Mouse (Mus musculus) midbrain, postnatal 0 days (tissue): Measurements from ENCODE around the gene Cdk12. TPM values are rescaled to one million over a fixed set of nuclear protein-coding genes. Genes with fewer than 3 reads are reported as not detected.

ENCODE experiments used
- ATAC-seq: fragments of 200-750 bp; cut with Nextera tagmentation; 2 replicates; pipeline ENCODE4 v1.8.0; 2017; ENCODE audit warnings: moderate number of reproducible peaks, mild to moderate bottlenecking, moderate TSS enrichment, moderate library complexity; ENCODE audit not compliant: low FRiP score
- DNase-seq: peaks from one replicate; pipeline ENCODE4 v3.0.0-alpha.2; 2015; ENCODE audit warnings: low spot score
- H3K27ac ChIP-seq: fragments of 300-500 bp; sonication (generic); 2 replicates; pipeline ENCODE4 v1.5.1; 2014; ENCODE audit warnings: low read depth, mild to moderate bottlenecking, low read length, mixed read lengths
- H3K27me3 ChIP-seq: fragments of 300-500 bp; sonication (generic); 2 replicates; pipeline ENCODE4 v1.6.1; 2014; ENCODE audit warnings: low read length, control low read depth, mixed read lengths; ENCODE audit not compliant: insufficient read depth
- H3K36me3 ChIP-seq: fragments of 300-500 bp; sonication (generic); 2 replicates; pipeline ENCODE4 v1.6.1; 2014; ENCODE audit warnings: low read length, control low read depth, mixed read lengths; ENCODE audit not compliant: insufficient read depth
- H3K4me1 ChIP-seq: fragments of 300-500 bp; sonication (generic); 2 replicates; pipeline ENCODE4 v1.6.1; 2014; ENCODE audit warnings: mild to moderate bottlenecking, control low read depth, antibody characterized with exemption, low read length, mixed read lengths; ENCODE audit not compliant: insufficient read depth
- H3K4me2 ChIP-seq: fragments of 300-500 bp; sonication (generic); 2 replicates; pipeline ENCODE4 v1.6.1; 2014; ENCODE audit warnings: low read depth, mild to moderate bottlenecking, low read length, mixed read lengths; ENCODE audit not compliant: poor library complexity, severe bottlenecking
- H3K4me3 ChIP-seq: fragments of 300-500 bp; sonication (generic); 2 replicates; pipeline ENCODE4 v1.5.1; 2014; ENCODE audit warnings: low read depth, mild to moderate bottlenecking, low read length, moderate library complexity
- H3K9ac ChIP-seq: fragments of 300-500 bp; sonication (generic); replicated peaks from 2 replicates; pipeline ENCODE4 v1.6.1; 2014; ENCODE audit warnings: mild to moderate bottlenecking, low read length, moderate library complexity, mixed read lengths; ENCODE audit not compliant: poor library complexity, severe bottlenecking
- H3K9me3 ChIP-seq: fragments of 300-500 bp; sonication (generic); 2 replicates; pipeline ENCODE4 v1.6.1; 2016; ENCODE audit warnings: low read length, control low read depth
- CTCF ChIP-seq: IDR thresholded peaks from 2 replicates; pipeline ENCODE4 v1.5.1; 2016; ENCODE audit warnings: antibody characterized with exemption, mild to moderate bottlenecking
- WGBS: fragments of 180-500 bp; shearing (Covaris S2); extraction: QIAGEN DNeasy Blood & Tissue Kit; methylation state at CpG from one replicate; pipeline ENCODE4 v1.1.7; 2014; 5-methylcytosine and 5-hydroxymethylcytosine counted together
- microRNA-seq: library from miRNA; unstranded; fragments of <30 nt; microRNA quantifications from one replicate; pipeline ENCODE4, GENCODE M21; 2016; ENCODE audit warnings: borderline number of aligned reads
- polyA plus RNA-seq: library from polyadenylated mRNA; unstranded; fragments of >200 nt; fragmentation: Nextera tagmentation; extraction: Ambion mirVana; gene quantifications from 2 replicates; pipeline ENCODE4 v1.2.1, GENCODE M21; 2015
- total RNA-seq: library from RNA; depleted of rRNA; stranded (reverse); fragments of >200 nt; gene quantifications from 2 replicates; pipeline ENCODE4 v1.2.3, GENCODE M21; 2014; rRNA removed

Cdk12 gene
- total and polyA plus RNA-seq, 2 experiments from 2014 or later, result 5.7 to 25.8 TPM

GRCm38 (mm10) chr11:98326741-98327135, 123.9 kb downstream of the Cdk12 start:
- Histone ChIP-seq H3K4me3 (peak overlapping the region; percentile 12; the same call in 1 of the 2 replicates), H3K9ac (no peak overlapping the region), H3K27ac (no peak overlapping the region), H3K4me1 (no peaks in the 10 kb centered on the region; the same call in 1 of the 2 replicates), H3K36me3 (no peaks in the 10 kb centered on the region), H3K4me2 (0 out of 2 replicates have a peak overlapping the region, but pooled peaks have one; percentile 0), H3K9me3 (no peaks in the 10 kb centered on the region), H3K27me3 (peaks cover 90% of the 10 kb centered on the region)
- DNase-seq (no peak), ATAC-seq (no peak)
- under 1% methylated on average over 18 of the region's 19 CpGs for WGBS
- no peak for TF ChIP-seq CTCF

- Histone ChIP-seq H3K27me3 (peaks cover 85% of the 10 kb centered on the region), H3K9ac (no peak overlapping the region), H3K36me3 (no peaks in the 10 kb centered on the region), H3K4me2 (peak overlapping the region; percentile 36), H3K4me3 (peak overlapping the region; percentile 30), H3K4me1 (no peaks in the 10 kb centered on the region; the same call in 1 of the 2 replicates), H3K27ac (no peak overlapping the region), H3K9me3 (no peaks in the 10 kb centered on the region)
- no peak for TF ChIP-seq CTCF
- WGBS, result under 1% methylated on average over 97 of the region's 97 CpGs
- DNase-seq, result no peak
- no peak for ATAC-seq
Observed at GRCm38 (mm10) chr11:98327136-98328030, 124.5 kb downstream of the Cdk12 start.

DNA sequence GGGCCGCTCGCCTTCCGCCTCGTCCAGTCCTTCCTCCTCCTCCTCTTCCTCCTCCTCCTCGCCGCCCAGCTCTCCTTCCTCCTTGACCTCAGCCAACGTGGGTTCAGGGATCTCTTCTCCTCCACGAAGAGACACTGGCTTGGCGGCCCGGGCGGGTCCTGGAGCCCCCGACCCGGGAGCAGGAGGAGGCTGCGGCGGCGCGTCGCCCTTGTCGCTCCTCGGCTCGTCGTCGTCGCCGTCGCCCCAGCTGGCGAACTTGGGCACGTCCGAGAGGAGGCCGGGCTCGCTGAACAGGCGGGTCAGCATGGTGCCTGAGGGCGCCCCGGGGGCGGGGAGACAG, 125.1 kb downstream of the Cdk12 start:
- peak overlapping the region; percentile 36 for H3K4me2 ChIP-seq
- H3K27ac ChIP-seq, result no peak overlapping the region
- peak overlapping the region; percentile 44 for H3K9ac ChIP-seq
- ATAC-seq (no peak), DNase-seq (no peak)
- H3K4me1 ChIP-seq, result no peaks in the 10 kb centered on the region; the same call in 1 of the 2 replicates
- no peaks in the 10 kb centered on the region for H3K36me3 ChIP-seq
- H3K4me3 ChIP-seq, result peak overlapping the region; percentile 30
- H3K27me3 ChIP-seq, result peaks cover 79% of the 10 kb centered on the region
- WGBS, result 1% methylated on average over 35 of the region's 35 CpGs
- TF ChIP-seq CTCF, result no peak
- H3K9me3 ChIP-seq, result no peaks in the 10 kb centered on the region

Small RNA genes within 50 kb of the gene (microRNA-seq; reads per million reads assigned to microRNA genes)
- gene Gm27399 (not detected), gene Mir5119 (not detected)

Other genes with a start within 250 kb of the Cdk12 start
- gene Plxdc1, start 216.6 kb upstream of the Cdk12 start, total RNA-seq, result 2.4 and 3.1 TPM in 2 replicates
- 4.9 and 5.6 TPM in 2 replicates for gene Plxdc1, start 216.6 kb upstream of the Cdk12 start, polyA plus RNA-seq
- gene Arl5c, start 206.9 kb upstream of the Cdk12 start, total RNA-seq, result 1.1 and 2.9 TPM in 2 replicates
- 2.9 and 4.5 TPM in 2 replicates for gene Arl5c, start 206.9 kb upstream of the Cdk12 start, polyA plus RNA-seq
- gene Cacnb1, start 180.0 kb upstream of the Cdk12 start, total RNA-seq, result 89.1 and 96.4 TPM in 2 replicates
- gene Cacnb1, start 180.0 kb upstream of the Cdk12 start, polyA plus RNA-seq, result 61.1 and 63.2 TPM in 2 replicates
- 597 and 686 TPM in 2 replicates for gene Rpl19, start 176.3 kb upstream of the Cdk12 start, total RNA-seq
- 591 and 620 TPM in 2 replicates for gene Rpl19, start 176.3 kb upstream of the Cdk12 start, polyA plus RNA-seq
- 4.4 and 8.3 TPM in 2 replicates for gene Stac2, start 149.6 kb upstream of the Cdk12 start, total RNA-seq
- 3.5 and 4.1 TPM in 2 replicates for gene Stac2, start 149.6 kb upstream of the Cdk12 start, polyA plus RNA-seq
- gene Fbxl20, start 52.7 kb upstream of the Cdk12 start, total RNA-seq, result 24.0 and 25.7 TPM in 2 replicates
- gene Fbxl20, start 52.7 kb upstream of the Cdk12 start, polyA plus RNA-seq, result 12.4 and 16.3 TPM in 2 replicates
- 36.2 and 40.6 TPM in 2 replicates for gene Med1, start 9.8 kb upstream of the Cdk12 start, total RNA-seq
- gene Med1, start 9.8 kb upstream of the Cdk12 start, polyA plus RNA-seq, result 46.0 and 49.9 TPM in 2 replicates
- gene Neurod2, start 126.6 kb downstream of the Cdk12 start, total RNA-seq, result 11.6 and 24.4 TPM in 2 replicates
- 2.1 and 3.3 TPM in 2 replicates for gene Neurod2, start 126.6 kb downstream of the Cdk12 start, polyA plus RNA-seq
- 1.8 and 5.0 TPM in 2 replicates for gene Ppp1r1b, start 145.3 kb downstream of the Cdk12 start, total RNA-seq
- 4.2 and 5.3 TPM in 2 replicates for gene Ppp1r1b, start 145.3 kb downstream of the Cdk12 start, polyA plus RNA-seq
- gene Stard3, start 155.3 kb downstream of the Cdk12 start, total RNA-seq, result 31.2 and 56.1 TPM in 2 replicates
- gene Stard3, start 155.3 kb downstream of the Cdk12 start, polyA plus RNA-seq, result 23.8 and 28.2 TPM in 2 replicates
- gene Tcap, start 180.8 kb downstream of the Cdk12 start, total RNA-seq, result not detected in 2 replicates
- gene Tcap, start 180.8 kb downstream of the Cdk12 start, polyA plus RNA-seq, result not detected in 2 replicates
- 1.1 and 4.3 TPM in 2 replicates for gene Pnmt, start 183.4 kb downstream of the Cdk12 start, total RNA-seq
- 3.4 and 3.9 TPM in 2 replicates for gene Pnmt, start 183.4 kb downstream of the Cdk12 start, polyA plus RNA-seq
- gene Pgap3, start 197.4 kb downstream of the Cdk12 start, total RNA-seq, result 10.1 and 10.9 TPM in 2 replicates
- gene Pgap3, start 197.4 kb downstream of the Cdk12 start, polyA plus RNA-seq, result 7.0 and 7.7 TPM in 2 replicates
- gene Erbb2, start 209.4 kb downstream of the Cdk12 start, total RNA-seq, result 8.1 and 9.4 TPM in 2 replicates
- gene Erbb2, start 209.4 kb downstream of the Cdk12 start, polyA plus RNA-seq, result 3.9 and 4.5 TPM in 2 replicates
- 68.3 and 79.2 TPM in 2 replicates for gene Mien1, start 235.9 kb downstream of the Cdk12 start, total RNA-seq
- 243 and 246 TPM in 2 replicates for gene Mien1, start 235.9 kb downstream of the Cdk12 start, polyA plus RNA-seq
- gene Grb7, start 243.3 kb downstream of the Cdk12 start, total RNA-seq, result 0.71 and 0.82 TPM in 2 replicates
- 1.00 and 1.3 TPM in 2 replicates for gene Grb7, start 243.3 kb downstream of the Cdk12 start, polyA plus RNA-seq